Comparison of ENCODE assay signal across 20 mouse cellular contexts in genomic region chr3:142554601-142555000, GRCm38 (mm10). TPM values are rescaled to one million over a fixed set of nuclear protein-coding genes. Genes with fewer than 3 reads are reported as not detected.
"Had no signal": no experiment of that assay in that cellular context is flagged by ENCODE, and none has a peak within 500 bp of the region (broad histone marks: within the 10 kb centered on the region; RNA-seq: fewer than 3 reads in every experiment).

No protein-coding gene starts in this region.

- DNase-seq: lung, embryonic 14.5 days; lung, postnatal 10 days; lung, postnatal 4 days; midbrain, embryonic 14.5 days; retina, postnatal 1 day; right cerebral cortex, adult 18-20 months; right cerebral cortex, postnatal 25 days; right cerebral cortex, postnatal 4 days; spleen, adult 18-20 months; thymus, adult 18-20 months; thymus, postnatal 14 days; thymus, postnatal 36 days had no signal

- H3K4me2 ChIP-seq: lung, embryonic 14.5 days; midbrain, embryonic 12.5 days; neural tube, embryonic 13.5 days; neural tube, embryonic 15.5 days had no signal

- ATAC-seq: midbrain, embryonic 16.5 days had no signal

- H3K36me3 ChIP-seq: midbrain, embryonic 10.5 days; midbrain, embryonic 12.5 days; neural tube, embryonic 13.5 days; neural tube, embryonic 15.5 days had no signal

- H3K4me1 ChIP-seq: midbrain, embryonic 12.5 days; neural tube, embryonic 13.5 days; neural tube, embryonic 15.5 days had no signal

- H3K27ac ChIP-seq: midbrain, embryonic 10.5 days; midbrain, embryonic 12.5 days; neural tube, embryonic 13.5 days; neural tube, embryonic 15.5 days had no signal

- H3K9ac ChIP-seq: lung, embryonic 14.5 days; midbrain, embryonic 12.5 days; neural tube, embryonic 13.5 days; neural tube, embryonic 15.5 days had no signal

- H3K9me3 ChIP-seq: midbrain, embryonic 10.5 days; midbrain, embryonic 12.5 days; neural tube, embryonic 13.5 days; neural tube, embryonic 15.5 days had no signal

- H3K4me3 ChIP-seq: midbrain, embryonic 10.5 days; midbrain, embryonic 12.5 days; myocyte; neural tube, embryonic 13.5 days; neural tube, embryonic 15.5 days had no signal

- H3K27me3 ChIP-seq: midbrain, embryonic 12.5 days; neural tube, embryonic 13.5 days; neural tube, embryonic 15.5 days had no signal

RNA-seq across cellular contexts. Expression of gene Gbp2b, which starts 40.0 kb away (rescaled TPM):
- polyA plus RNA-seq: lung, embryonic 14.5 days; midbrain, embryonic 10.5 days; midbrain, embryonic 12.5 days; midbrain, embryonic 14.5 days; midbrain, embryonic 16.5 days; neural tube, embryonic 11.5 days; neural tube, embryonic 13.5 days; neural tube, embryonic 15.5 days; stomach, embryonic 14.5 days had no signal
